Mouse (Mus musculus) heart, embryonic 14.5 days (tissue): ENCODE results near the gene Ctdnep1. TPM values are rescaled to one million over a fixed set of nuclear protein-coding genes. Genes with fewer than 3 reads are reported as not detected.
A peak's percentile ranks its signal among the peaks of the same experiment; 100 is the strongest.

Experiments
- ATAC-seq: fragments of 200-750 bp; cut with Nextera tagmentation; 2 replicates; pipeline ENCODE4 v1.8.0; 2017; ENCODE audit warnings: low read depth, moderate TSS enrichment; ENCODE audit not compliant: insufficient number of reproducible peaks, insufficient read depth, low FRiP score
- H3K27ac ChIP-seq, 2 experiments: fragments of 200-500 bp in 1 of 2; fragments of 300-500 bp in 1 of 2; sonication (generic) in 1 of 2; replicated peaks in 1 of 2; 2 replicates each; pipeline ENCODE4 v1.5.1; 2012 to 2014; ENCODE audit warnings: low read depth in 2 of 2, low read length in 2 of 2, control low read depth in 1 of 2, mild to moderate bottlenecking in 1 of 2, mixed read lengths in 1 of 2; ENCODE audit not compliant: control insufficient read depth in 1 of 2, insufficient read depth in 1 of 2
- H3K27me3 ChIP-seq: fragments of 300-500 bp; sonication (generic); 2 replicates; pipeline ENCODE4 v1.6.1; 2014; ENCODE audit warnings: mild to moderate bottlenecking, low read length, control low read depth; ENCODE audit not compliant: control insufficient read depth, insufficient read depth
- H3K36me3 ChIP-seq: fragments of 300-500 bp; sonication (generic); 2 replicates; pipeline ENCODE4 v1.6.1; 2014; ENCODE audit warnings: mild to moderate bottlenecking, control low read depth, low read length, mixed read lengths; ENCODE audit not compliant: control insufficient read depth, insufficient read depth
- H3K4me1 ChIP-seq, 2 experiments: fragments of 200-500 bp in 1 of 2; fragments of 300-500 bp in 1 of 2; sonication (generic) in 1 of 2; 2 replicates each; pipeline ENCODE4 v1.6.1; 2012 to 2014; ENCODE audit warnings: low read length in 2 of 2, control low read depth in 1 of 2, mixed read lengths in 1 of 2; ENCODE audit not compliant: control insufficient read depth in 2 of 2, insufficient read depth in 2 of 2
- H3K4me2 ChIP-seq: fragments of 300-500 bp; sonication (generic); 2 replicates; pipeline ENCODE4 v1.6.1; 2014; ENCODE audit warnings: mild to moderate bottlenecking, low read length
- H3K4me3 ChIP-seq, 2 experiments: fragments of 200-500 bp in 1 of 2; fragments of 300-500 bp in 1 of 2; sonication (generic) in 1 of 2; 2 replicates each; pipeline ENCODE4 v1.5.1; 2012 to 2014; ENCODE audit warnings: low read length in 2 of 2, mild to moderate bottlenecking in 2 of 2, control low read depth in 1 of 2, low read depth in 1 of 2, moderate library complexity in 1 of 2; ENCODE audit not compliant: control insufficient read depth in 1 of 2, insufficient read depth in 1 of 2
- H3K9ac ChIP-seq: fragments of 300-500 bp; sonication (generic); 2 replicates; pipeline ENCODE4 v1.6.1; 2014; ENCODE audit warnings: mild to moderate bottlenecking, low read length
- H3K9me3 ChIP-seq: fragments of 300-500 bp; sonication (generic); 2 replicates; pipeline ENCODE4 v1.6.1; 2016; ENCODE audit warnings: low read length, control low read depth; ENCODE audit not compliant: control insufficient read depth
- WGBS: fragments of 180-500 bp; shearing (Covaris S2); extraction: QIAGEN DNeasy Blood & Tissue Kit; methylation state at CpG from one replicate; pipeline ENCODE4 v1.1.7; 2014; 5-methylcytosine and 5-hydroxymethylcytosine counted together
- polyA plus RNA-seq: library from polyadenylated mRNA; unstranded; fragments of >200 nt; fragmentation: Nextera tagmentation; extraction: Ambion mirVana; gene quantifications from 2 replicates; pipeline ENCODE4 v1.2.1, GENCODE M21; 2014

The Ctdnep1 gene
- polyA plus RNA-seq, 1 experiment from 2014 or later = 26.0 TPM

DNA sequence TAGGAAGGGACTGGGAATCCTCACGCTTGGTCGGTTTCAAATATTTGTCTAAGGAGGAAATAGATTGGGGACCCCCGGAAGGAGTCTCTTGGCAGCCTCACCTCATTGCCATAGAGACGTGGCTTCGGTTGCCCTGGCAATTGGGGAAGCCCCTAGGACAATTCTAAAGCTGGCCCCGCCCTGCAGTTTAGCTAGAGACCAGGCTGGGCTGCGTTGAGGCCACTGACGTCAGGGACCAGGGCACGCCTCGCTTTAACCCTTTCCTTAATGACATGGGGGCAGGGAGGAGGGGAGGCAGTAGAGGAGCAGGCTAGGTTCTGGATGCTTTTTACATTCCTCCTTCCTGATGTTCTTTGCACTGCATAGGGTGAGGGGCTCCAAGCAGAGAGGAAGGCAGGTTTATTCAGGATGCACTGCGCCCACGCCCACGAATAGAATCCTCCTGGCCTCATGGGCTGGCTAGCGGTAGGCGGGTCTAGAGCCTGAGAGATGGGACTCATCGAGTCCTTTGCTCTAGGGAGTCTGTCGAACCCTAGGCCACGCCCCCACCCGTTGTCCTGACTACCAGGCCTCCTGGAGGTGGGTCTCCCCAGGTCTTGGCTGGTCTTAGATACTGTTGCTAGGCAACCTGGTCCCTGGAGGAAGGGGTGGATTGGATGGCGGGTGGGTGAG is 48.3 kb downstream of the Ctdnep1 start:
- no peak overlapping the region for H3K9ac ChIP-seq
- no peaks in the 10 kb centered on the region for H3K9me3 ChIP-seq
- no peaks in the 10 kb centered on the region for H3K27me3 ChIP-seq
- H3K4me1 ChIP-seq = peaks cover 31 to 39% of the 10 kb centered on the region in 2 experiments
- H3K4me2 ChIP-seq = peak overlapping the region; percentile 57
- 3% methylated on average over 20 of the region's 20 CpGs for WGBS
- H3K27ac ChIP-seq = peak overlapping the region; percentile 54 to 63; a peak in 3 of 4 replicates
- peaks cover 31% of the 10 kb centered on the region for H3K36me3 ChIP-seq
- H3K4me3 ChIP-seq = peak overlapping the region; percentile 11 to 29; a peak in 3 of 4 replicates
- ATAC-seq = peak; percentile 70

DNA sequence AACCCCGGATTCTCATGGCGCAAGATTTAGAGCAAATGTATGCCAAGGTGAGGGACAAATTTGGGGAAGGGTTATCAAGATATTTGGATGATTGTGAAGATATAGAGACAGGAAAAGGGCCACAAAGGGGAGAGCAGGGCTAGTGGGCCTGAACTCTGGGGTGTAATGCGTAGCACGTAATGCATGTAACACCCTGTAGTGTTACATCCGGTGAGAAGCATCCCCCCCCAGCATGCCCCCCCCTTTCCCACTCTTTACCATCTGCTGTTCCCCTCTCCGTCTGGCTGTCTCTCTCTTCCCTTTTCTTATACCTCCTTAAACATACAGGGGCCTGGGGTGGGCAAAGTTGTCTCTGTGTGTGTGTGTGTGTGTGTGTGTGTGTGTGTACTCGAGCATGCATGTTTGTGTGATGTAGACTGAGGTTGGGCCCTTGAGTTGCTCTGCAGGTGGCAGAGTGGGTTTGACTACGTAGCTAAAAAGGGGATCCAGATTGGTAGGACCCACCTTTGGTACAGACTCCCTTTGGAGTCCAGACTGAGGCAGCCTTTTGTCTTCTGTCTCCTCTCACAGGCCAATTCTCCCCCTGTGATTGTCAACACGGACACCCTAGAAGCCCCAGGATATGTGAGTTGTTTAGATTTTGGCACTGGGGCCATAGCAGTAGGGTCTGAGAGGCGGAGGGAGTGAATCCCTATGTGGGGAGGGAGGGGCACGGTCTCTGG is 49.0 kb downstream of the Ctdnep1 start:
- Histone ChIP-seq H3K27me3 (no peaks in the 10 kb centered on the region), H3K36me3 (peaks cover 31% of the 10 kb centered on the region), H3K4me3 (no peak overlapping the region; a peak in 1 of 4 replicates), H3K27ac (no peak overlapping the region), H3K4me1 (peaks cover 31 to 38% of the 10 kb centered on the region in 2 experiments), H3K4me2 (peak overlapping the region; percentile 57), H3K9ac (no peak overlapping the region), H3K9me3 (no peaks in the 10 kb centered on the region)
- 57% methylated on average over 11 of the region's 11 CpGs for WGBS
- no peak for ATAC-seq

DNA sequence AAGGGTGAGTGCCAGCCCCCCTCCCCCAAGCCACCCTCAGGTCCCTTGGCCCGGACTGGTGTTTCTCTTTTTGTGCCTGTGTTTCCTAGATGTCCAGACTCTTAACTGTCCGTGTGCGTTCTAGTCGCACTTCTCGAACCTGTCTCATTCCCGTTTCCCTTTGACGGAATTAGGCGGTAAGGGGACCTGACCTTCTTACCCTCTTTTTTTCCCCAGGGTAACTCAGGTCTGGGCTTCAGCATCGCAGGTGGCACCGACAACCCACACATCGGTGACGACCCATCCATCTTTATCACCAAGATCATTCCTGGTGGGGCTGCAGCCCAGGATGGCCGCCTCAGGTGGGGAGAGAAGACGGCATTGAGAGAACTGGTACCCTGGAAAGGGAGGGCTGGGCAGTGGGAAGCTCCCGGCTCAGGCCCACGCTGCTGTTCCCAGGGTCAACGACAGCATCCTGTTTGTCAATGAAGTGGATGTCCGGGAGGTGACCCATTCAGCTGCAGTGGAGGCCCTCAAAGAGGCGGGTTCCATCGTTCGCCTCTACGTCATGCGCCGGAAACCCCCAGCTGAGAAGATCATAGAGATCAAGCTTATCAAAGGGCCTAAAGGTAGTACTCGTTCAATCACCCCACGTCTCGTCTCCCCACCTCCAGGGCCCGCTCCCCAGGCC is 49.8 kb downstream of the Ctdnep1 start:
- Histone ChIP-seq H3K9ac (no peak overlapping the region), H3K27ac (no peak overlapping the region), H3K36me3 (peaks cover 31% of the 10 kb centered on the region), H3K9me3 (no peaks in the 10 kb centered on the region), H3K4me3 (no peak overlapping the region), H3K4me1 (peaks cover 31 to 36% of the 10 kb centered on the region in 2 experiments), H3K27me3 (no peaks in the 10 kb centered on the region), H3K4me2 (no peak overlapping the region)
- no peak for ATAC-seq
- 90% methylated on average over 28 of the region's 28 CpGs for WGBS

DNA sequence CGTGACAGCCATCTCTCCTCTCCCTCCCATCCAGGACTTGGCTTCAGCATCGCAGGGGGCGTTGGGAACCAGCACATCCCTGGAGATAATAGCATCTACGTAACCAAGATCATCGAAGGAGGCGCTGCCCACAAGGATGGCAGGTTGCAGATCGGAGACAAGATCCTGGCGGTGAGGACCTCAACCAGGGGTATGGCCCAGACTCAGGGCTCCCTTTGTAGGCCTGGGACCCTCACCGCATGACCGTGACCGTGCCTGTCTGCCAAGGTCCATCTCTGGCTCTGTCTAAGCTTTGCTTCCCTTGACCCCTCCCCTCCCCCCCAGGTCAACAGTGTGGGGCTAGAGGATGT is 50.3 kb downstream of the Ctdnep1 start:
- Histone ChIP-seq H3K27me3 (no peaks in the 10 kb centered on the region), H3K4me2 (no peak overlapping the region), H3K4me3 (no peak overlapping the region), H3K4me1 (peaks cover 26 to 32% of the 10 kb centered on the region in 2 experiments), H3K9ac (no peak overlapping the region), H3K27ac (no peak overlapping the region), H3K9me3 (no peaks in the 10 kb centered on the region), H3K36me3 (peaks cover 31% of the 10 kb centered on the region)
- ATAC-seq = no peak
- WGBS = 96% methylated on average over 11 of the region's 11 CpGs

DNA sequence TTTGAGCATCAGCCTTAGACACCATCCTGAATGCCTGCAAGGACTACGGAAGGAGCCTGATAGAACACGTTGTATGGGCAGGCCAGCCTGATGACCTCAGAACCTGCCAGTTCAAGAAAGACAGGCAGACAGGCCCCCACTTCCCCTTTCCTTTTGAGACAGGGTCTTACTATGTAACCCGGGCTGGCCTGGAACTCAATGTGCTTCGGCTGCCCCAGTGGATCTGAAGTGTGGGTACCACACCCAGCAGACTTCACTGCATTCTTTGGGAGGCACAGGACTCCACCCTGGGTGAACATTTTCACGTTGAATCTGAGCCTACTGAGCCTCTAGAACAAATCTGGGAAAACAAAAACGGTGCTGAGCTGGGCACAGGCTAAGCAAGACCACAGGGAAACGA is 57.2 kb downstream of the Ctdnep1 start:
- 73% methylated on average over 7 of the region's 7 CpGs for WGBS
- H3K4me3 ChIP-seq = no peak overlapping the region
- no peak for ATAC-seq
- no peak overlapping the region for H3K9ac ChIP-seq
- H3K36me3 ChIP-seq = peaks cover 35% of the 10 kb centered on the region
- no peak overlapping the region for H3K4me2 ChIP-seq
- no peaks in the 10 kb centered on the region for H3K4me1 ChIP-seq
- no peak overlapping the region for H3K27ac ChIP-seq
- no peaks in the 10 kb centered on the region for H3K27me3 ChIP-seq
- H3K9me3 ChIP-seq = no peaks in the 10 kb centered on the region

DNA sequence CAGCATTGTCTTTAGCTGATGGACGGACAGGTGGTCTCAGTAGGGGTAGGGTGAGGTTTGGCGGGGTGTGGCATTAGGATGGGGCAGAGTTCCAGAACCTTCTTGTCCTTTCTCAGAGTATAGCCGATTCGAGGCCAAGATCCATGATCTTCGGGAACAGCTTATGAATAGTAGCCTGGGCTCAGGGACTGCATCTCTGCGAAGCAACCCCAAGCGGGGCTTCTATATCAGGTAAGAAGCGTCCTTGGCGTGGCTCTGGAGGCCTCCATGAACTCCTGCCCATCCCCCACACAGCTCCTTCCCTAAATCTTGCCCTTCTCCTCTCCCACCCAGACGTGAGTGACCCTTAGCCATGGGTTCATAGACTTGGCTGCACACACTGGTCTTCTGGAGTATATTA is 58.7 kb downstream of the Ctdnep1 start:
- H3K27ac ChIP-seq = no peak overlapping the region
- no peak overlapping the region for H3K4me3 ChIP-seq
- WGBS = 91% methylated on average over 10 of the region's 10 CpGs
- no peaks in the 10 kb centered on the region for H3K9me3 ChIP-seq
- H3K9ac ChIP-seq = no peak overlapping the region
- H3K27me3 ChIP-seq = no peaks in the 10 kb centered on the region
- H3K4me2 ChIP-seq = no peak overlapping the region
- H3K4me1 ChIP-seq = no peaks in the 10 kb centered on the region
- ATAC-seq = no peak
- peaks cover 39% of the 10 kb centered on the region for H3K36me3 ChIP-seq

DNA sequence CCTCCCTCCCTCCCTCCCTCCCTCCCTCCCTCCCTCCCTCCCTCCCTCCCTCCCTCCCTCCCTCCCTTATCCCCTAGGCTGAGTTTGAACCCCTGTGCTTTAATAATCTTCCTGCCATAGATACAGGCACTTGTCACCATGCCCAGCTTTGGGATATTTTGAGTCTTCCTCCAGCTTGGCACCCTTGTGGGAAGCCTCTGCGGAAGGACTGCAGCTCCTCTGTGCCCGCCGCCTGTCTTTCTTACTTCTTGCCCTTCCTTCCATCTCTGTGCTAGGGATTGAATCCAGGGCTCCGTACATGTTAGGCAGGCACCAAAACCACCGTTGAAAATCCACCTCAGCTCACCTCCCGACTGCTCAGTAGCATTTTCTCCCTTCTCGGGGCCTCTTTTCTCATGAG is 59.2 kb downstream of the Ctdnep1 start:
- no peaks in the 10 kb centered on the region for H3K27me3 ChIP-seq
- ATAC-seq = no peak
- no peak overlapping the region for H3K9ac ChIP-seq
- H3K4me1 ChIP-seq = no peaks in the 10 kb centered on the region
- WGBS = 83% methylated on average over 7 of the region's 7 CpGs
- peaks cover 44% of the 10 kb centered on the region for H3K36me3 ChIP-seq
- no peak overlapping the region for H3K27ac ChIP-seq
- H3K4me2 ChIP-seq = no peak overlapping the region
- no peak overlapping the region for H3K4me3 ChIP-seq
- no peaks in the 10 kb centered on the region for H3K9me3 ChIP-seq
